Mouse (Mus musculus) intestine, postnatal 0 days (tissue): ENCODE measurements at regions not wholly inside any gene's neighbourhood (a gene's known extent, or its start where the extent isn't known, plus 50 kb on each side); places are given as distances from the start of the nearest gene placed in this dataset.

Experiments
- ATAC-seq: fragments of 200-750 bp; cut with Nextera tagmentation; 2 replicates; pipeline ENCODE4 v1.8.0; 2017; ENCODE audit warnings: mild to moderate bottlenecking, moderate TSS enrichment, moderate library complexity
- H3K27ac ChIP-seq: fragments of 300-500 bp; sonication (generic); 2 replicates; pipeline ENCODE4 v1.5.1; 2014; ENCODE audit warnings: mild to moderate bottlenecking, low read depth, low read length, moderate library complexity
- H3K27me3 ChIP-seq: fragments of 300-500 bp; sonication (generic); replicated peaks from 2 replicates; pipeline ENCODE4 v1.6.1; 2014; ENCODE audit warnings: low read length, mixed read lengths; ENCODE audit not compliant: control insufficient read depth, insufficient read depth
- H3K36me3 ChIP-seq: fragments of 300-500 bp; sonication (generic); 2 replicates; pipeline ENCODE4 v1.6.1; 2014; ENCODE audit warnings: mild to moderate bottlenecking, moderate library complexity; ENCODE audit not compliant: control insufficient read depth, insufficient read depth
- H3K4me1 ChIP-seq: fragments of 300-500 bp; sonication (generic); replicated peaks from 2 replicates; pipeline ENCODE4 v1.6.1; 2014; ENCODE audit warnings: antibody characterized with exemption, low read length, mixed read lengths; ENCODE audit not compliant: control insufficient read depth, insufficient read depth
- H3K4me2 ChIP-seq: fragments of 300-500 bp; sonication (generic); replicated peaks from 2 replicates; pipeline ENCODE4 v1.6.1; 2014; ENCODE audit warnings: low read depth, mild to moderate bottlenecking, moderate library complexity
- H3K4me3 ChIP-seq: fragments of 300-500 bp; sonication (generic); 2 replicates; pipeline ENCODE4 v1.5.1; 2014; ENCODE audit warnings: low read depth, low read length
- H3K9ac ChIP-seq: fragments of 300-500 bp; sonication (generic); 2 replicates; pipeline ENCODE4 v1.6.1; 2014; ENCODE audit warnings: mild to moderate bottlenecking, low read depth, low read length
- H3K9me3 ChIP-seq: fragments of 300-500 bp; sonication (generic); 2 replicates; pipeline ENCODE4 v1.6.1; 2016; ENCODE audit warnings: mixed run types; ENCODE audit not compliant: control insufficient read depth
- CTCF ChIP-seq: sonication (generic); IDR thresholded peaks from 2 replicates; pipeline ENCODE4 v1.5.1; 2016; ENCODE audit warnings: low read depth, mild to moderate bottlenecking, control low read depth, antibody characterized with exemption, moderate library complexity
- WGBS: fragments of 180-500 bp; shearing (Covaris S2); extraction: QIAGEN DNeasy Blood & Tissue Kit; methylation state at CpG from one replicate; pipeline ENCODE4 v1.1.7; 2014; 5-methylcytosine and 5-hydroxymethylcytosine counted together

- WGBS: 36% methylated on average over 9 of the region's 9 CpGs
- TF ChIP-seq CTCF: peak; percentile 72
- no peak overlapping the region for H3K9ac ChIP-seq
- H3K4me2 ChIP-seq: no peak overlapping the region
- H3K4me3 ChIP-seq: no peak overlapping the region
- H3K27ac ChIP-seq: no peak overlapping the region
- no peak for ATAC-seq
- no peaks in the 10 kb centered on the region for H3K27me3 ChIP-seq
- no peaks in the 10 kb centered on the region for H3K9me3 ChIP-seq
- no peaks in the 10 kb centered on the region for H3K36me3 ChIP-seq
- H3K4me1 ChIP-seq: no peaks in the 10 kb centered on the region
Measured at GRCm38 (mm10) chr16:71247516-71248139, 933.9 kb downstream of the Gbe1 start.

- no peak overlapping the region for H3K4me2 ChIP-seq
- no peaks in the 10 kb centered on the region for H3K4me1 ChIP-seq
- no peaks in the 10 kb centered on the region for H3K36me3 ChIP-seq
- H3K9ac ChIP-seq: no peak overlapping the region
- no peak for TF ChIP-seq CTCF
- no peaks in the 10 kb centered on the region for H3K27me3 ChIP-seq
- H3K4me3 ChIP-seq: no peak overlapping the region
- no peak overlapping the region for H3K27ac ChIP-seq
- no peak for ATAC-seq
- no peaks in the 10 kb centered on the region for H3K9me3 ChIP-seq
- 73% methylated on average over 4 of the region's 4 CpGs for WGBS
Measured at GRCm38 (mm10) chr16:71255740-71256139, 942.0 kb downstream of the Gbe1 start.

GRCm38 (mm10) chr16:71256175-71256574 is 942.4 kb downstream of the Gbe1 start:
- Histone ChIP-seq H3K27me3 (no peaks in the 10 kb centered on the region), H3K27ac (no peak overlapping the region), H3K9me3 (no peaks in the 10 kb centered on the region), H3K36me3 (no peaks in the 10 kb centered on the region), H3K4me3 (no peak overlapping the region), H3K9ac (no peak overlapping the region), H3K4me2 (no peak overlapping the region), H3K4me1 (no peaks in the 10 kb centered on the region)
- no peak for TF ChIP-seq CTCF
- ATAC-seq: no peak
- WGBS: 64% methylated on average over 2 of the region's 2 CpGs

- Histone ChIP-seq H3K4me1 (no peaks in the 10 kb centered on the region), H3K9ac (no peak overlapping the region), H3K27ac (no peak overlapping the region), H3K27me3 (no peaks in the 10 kb centered on the region), H3K9me3 (no peaks in the 10 kb centered on the region), H3K4me2 (no peak overlapping the region), H3K36me3 (no peaks in the 10 kb centered on the region), H3K4me3 (no peak overlapping the region)
- TF ChIP-seq CTCF: no peak
- 68% methylated on average over 5 of the region's 5 CpGs for WGBS
- no peak for ATAC-seq
Measured at GRCm38 (mm10) chr16:71267191-71267590, 953.4 kb downstream of the Gbe1 start.
